Comparison of ENCODE assay signal across 9 mouse cellular contexts in the genomic region with DNA sequence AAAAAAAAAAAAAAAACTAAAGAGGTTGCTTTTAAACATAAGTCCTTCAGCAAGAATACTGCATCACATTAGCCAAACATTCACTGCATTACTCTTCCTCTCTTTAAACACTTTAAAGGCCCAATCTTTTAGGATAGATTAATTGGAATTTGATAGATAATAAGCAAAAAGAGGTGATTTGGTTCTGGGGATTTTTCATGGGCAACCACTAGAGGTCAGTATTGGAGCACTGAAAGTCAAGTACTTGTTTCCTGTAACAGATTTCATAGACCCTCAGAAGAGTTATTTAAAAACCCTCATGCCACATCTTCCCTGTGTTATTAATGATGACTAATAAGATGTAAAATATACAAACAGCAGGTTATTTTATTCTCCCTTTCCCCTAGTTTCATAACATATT.
DNase-seq lines count a peak whose midpoint lies in the region; ATAC-seq and TF ChIP-seq lines count a peak whose summit lies in the region.
"Had no signal": no experiment of that assay in that cellular context is flagged by ENCODE, and none has a peak within 500 bp of the region (broad histone marks: within the 10 kb centered on the region; RNA-seq: fewer than 3 reads in every experiment).

No protein-coding gene starts in this region.

- peak; percentile 73 for DNase-seq in embryonic facial prominence, embryonic 11.5 days (ENCODE audit: low spot score)
- DNase-seq in embryonic facial prominence, embryonic 10.5 days (ENCODE audit: low spot score): no peak
- DNase-seq in limb, embryonic 14.5 days (ENCODE audit: low spot score): peak; percentile 76
- no peak for DNase-seq in limb, embryonic 10.5 days (ENCODE audit: low spot score)
- peak; percentile 17 for DNase-seq in Muller cell, postnatal 12 days (ENCODE audit: inconsistent ontology term)
- DNase-seq in embryo, embryonic 9.5 days (ENCODE audit: extremely low spot score): peak; percentile 43
- no peak for DNase-seq in ovary, postnatal 10 days (ENCODE audit: low spot score)

- H3K27ac ChIP-seq in embryonic facial prominence, embryonic 11.5 days (replicated peaks; ENCODE audit: low read depth, low read length): no peak overlapping the region
- H3K27ac ChIP-seq in embryonic facial prominence, embryonic 10.5 days (replicated peaks): no peak overlapping the region
- no peak overlapping the region for H3K27ac ChIP-seq in limb, embryonic 14.5 days (replicated peaks; ENCODE audit: low read depth, low read length)
- H3K27ac ChIP-seq in limb, embryonic 10.5 days: no peak overlapping the region
- H3K27ac ChIP-seq: limb, embryonic 15.5 days had no signal

- no peak for TF ChIP-seq POLR2A in limb, embryonic 14.5 days (IDR thresholded peaks at IDR 0.05; ENCODE audit: borderline replicate concordance, extremely low read depth, insufficient read depth, insufficient read length)

- ATAC-seq in embryonic facial prominence, embryonic 11.5 days (replicated peaks; ENCODE audit: insufficient number of reproducible peaks, low FRiP score, low TSS enrichment, low read depth): no peak
- ATAC-seq in limb, embryonic 14.5 days (ENCODE audit: low FRiP score, low read depth): no peak
- ATAC-seq in megakaryocyte, adult 5-6 weeks (ENCODE audit: poor library complexity, severe bottlenecking): peak; percentile 74

- H3K36me3 ChIP-seq in embryonic facial prominence, embryonic 11.5 days (replicated peaks; ENCODE audit: control insufficient read depth, insufficient read depth, low read depth, low read length): no peaks in the 10 kb centered on the region
- H3K36me3 ChIP-seq in embryonic facial prominence, embryonic 10.5 days (replicated peaks): no peaks in the 10 kb centered on the region
- no peaks in the 10 kb centered on the region for H3K36me3 ChIP-seq in limb, embryonic 14.5 days (ENCODE audit: control insufficient read depth, insufficient read depth, low read length)
- H3K36me3 ChIP-seq in limb, embryonic 10.5 days: no peaks in the 10 kb centered on the region
- H3K36me3 ChIP-seq: limb, embryonic 15.5 days had no signal

- no peak overlapping the region for H3K4me3 ChIP-seq in embryonic facial prominence, embryonic 11.5 days (ENCODE audit: low read depth, low read length)
- H3K4me3 ChIP-seq in embryonic facial prominence, embryonic 10.5 days: no peak overlapping the region
- no peak overlapping the region for H3K4me3 ChIP-seq in limb, embryonic 14.5 days (replicated peaks; ENCODE audit: low read length)
- H3K4me3 ChIP-seq in limb, embryonic 10.5 days: no peak overlapping the region
- H3K4me3 ChIP-seq: limb, embryonic 15.5 days had no signal

- H3K9me3 ChIP-seq in embryonic facial prominence, embryonic 11.5 days (replicated peaks; ENCODE audit: control insufficient read depth, low read length): no peaks in the 10 kb centered on the region
- no peaks in the 10 kb centered on the region for H3K9me3 ChIP-seq in embryonic facial prominence, embryonic 10.5 days
- no peaks in the 10 kb centered on the region for H3K9me3 ChIP-seq in limb, embryonic 14.5 days (ENCODE audit: control insufficient read depth, low read length)
- H3K9me3 ChIP-seq in limb, embryonic 10.5 days (replicated peaks): no peaks in the 10 kb centered on the region
- H3K9me3 ChIP-seq: limb, embryonic 15.5 days had no signal

- H3K4me2 ChIP-seq in embryonic facial prominence, embryonic 11.5 days (ENCODE audit: low read depth, low read length): no peak overlapping the region
- no peak overlapping the region for H3K4me2 ChIP-seq in limb, embryonic 14.5 days (replicated peaks; ENCODE audit: low read depth, low read length, severe bottlenecking)
- H3K4me2 ChIP-seq: limb, embryonic 15.5 days had no signal

- H3K4me1 ChIP-seq in embryonic facial prominence, embryonic 11.5 days (ENCODE audit: control insufficient read depth, insufficient read depth, low read length): no peaks in the 10 kb centered on the region
- no peaks in the 10 kb centered on the region for H3K4me1 ChIP-seq in embryonic facial prominence, embryonic 10.5 days
- no peaks in the 10 kb centered on the region for H3K4me1 ChIP-seq in limb, embryonic 14.5 days (ENCODE audit: control insufficient read depth, insufficient read depth, low read length)
- H3K4me1 ChIP-seq in limb, embryonic 10.5 days: peaks cover 12% of the 10 kb centered on the region
- H3K4me1 ChIP-seq: limb, embryonic 15.5 days had no signal

- no peaks in the 10 kb centered on the region for H3K27me3 ChIP-seq in embryonic facial prominence, embryonic 11.5 days (ENCODE audit: control insufficient read depth, insufficient read depth, low read length)
- no peaks in the 10 kb centered on the region for H3K27me3 ChIP-seq in embryonic facial prominence, embryonic 10.5 days (replicated peaks; ENCODE audit: low read depth, poor library complexity, severe bottlenecking)
- H3K27me3 ChIP-seq in limb, embryonic 14.5 days (ENCODE audit: control insufficient read depth, insufficient read depth, low read length): no peaks in the 10 kb centered on the region
- no peaks in the 10 kb centered on the region for H3K27me3 ChIP-seq in limb, embryonic 10.5 days (ENCODE audit: low read depth, poor library complexity, severe bottlenecking)
- H3K27me3 ChIP-seq: limb, embryonic 15.5 days had no signal

- H3K9ac ChIP-seq in embryonic facial prominence, embryonic 11.5 days (replicated peaks; ENCODE audit: low read length): no peak overlapping the region
- H3K9ac ChIP-seq in limb, embryonic 14.5 days (ENCODE audit: low read depth, low read length, severe bottlenecking): no peak overlapping the region
- H3K9ac ChIP-seq: limb, embryonic 15.5 days had no signal

Comparison
In these comparisons a context has a peak if more than half of its experiments do, and no peak if none do; other contexts are left out.
1. DNase-seq: peak in embryonic facial prominence, embryonic 11.5 days (single experiment), limb, embryonic 14.5 days (single experiment), Muller cell, postnatal 12 days (single experiment) and embryo, embryonic 9.5 days (single experiment); none in embryonic facial prominence, embryonic 10.5 days (single experiment), limb, embryonic 10.5 days (single experiment) and ovary, postnatal 10 days (single experiment).